Mouse (Mus musculus): ENCODE measurements around the gene Olfr295. TPM values are rescaled to one million over a fixed set of nuclear protein-coding genes. Genes with fewer than 3 reads are reported as not detected.

Olfr295 gene
- not detected in 2 replicates for polyA plus RNA-seq (2012; rRNA removed; ENCODE audit: low replicate concordance)

DNA sequence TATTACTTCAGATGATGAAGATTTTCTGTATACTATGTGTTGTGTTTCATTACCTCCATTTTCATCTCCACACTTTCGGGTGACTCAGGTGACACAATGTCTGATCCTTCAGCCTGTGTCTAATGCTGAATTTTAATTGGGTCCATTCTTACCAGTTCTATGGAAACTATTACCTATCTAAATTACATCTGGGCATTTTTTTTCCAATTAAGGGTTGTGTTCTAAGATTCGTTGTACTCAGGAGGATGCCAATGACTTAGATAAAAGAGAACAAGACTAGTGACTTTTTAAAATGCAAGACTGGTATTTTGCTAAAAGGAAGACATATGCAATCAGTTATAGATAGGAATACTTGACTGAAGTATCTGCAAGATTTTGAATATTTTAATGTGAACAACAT is at the start of gene Olfr295:
TSS of gene Olfr295 (plus strand) at position 301 of the 400 bp plus-strand sequence.

DNA sequence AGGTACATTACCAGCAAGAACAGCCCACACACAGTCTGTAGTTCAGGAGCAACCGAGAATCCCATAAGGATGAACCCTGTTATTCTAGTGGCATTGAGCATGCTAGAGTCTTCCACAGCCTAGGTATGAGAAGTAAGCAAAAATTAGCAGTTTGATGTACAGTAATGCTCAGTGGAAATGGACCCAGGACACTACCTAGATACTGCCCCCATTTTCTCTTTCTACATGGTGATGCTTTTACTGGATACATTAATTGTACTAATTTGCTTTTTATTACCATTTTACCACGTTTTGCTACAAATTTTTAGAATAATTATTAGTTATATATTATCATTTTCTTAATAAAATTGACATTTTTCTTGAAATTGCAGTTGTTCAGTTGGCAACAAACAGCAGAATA is 32.9 kb downstream of the Olfr295 start, which contains the start of gene Olfr294:
TSS of gene Olfr294 (minus strand) at position 101 of the 400 bp plus-strand sequence.

Other genes with a start within 250 kb of the Olfr295 start
- not detected in 2 replicates for gene Olfr307, start 246.3 kb upstream of the Olfr295 start, polyA plus RNA-seq (2012; rRNA removed; ENCODE audit: low replicate concordance)
- gene Olfr305, start 216.9 kb upstream of the Olfr295 start, polyA plus RNA-seq (2012; rRNA removed; ENCODE audit: low replicate concordance), result not detected in 2 replicates
- not detected in 2 replicates for gene Olfr304, start 197.2 kb upstream of the Olfr295 start, polyA plus RNA-seq (2012; rRNA removed; ENCODE audit: low replicate concordance)
- not detected in 2 replicates for gene Olfr303, start 186.1 kb upstream of the Olfr295 start, polyA plus RNA-seq (2012; rRNA removed; ENCODE audit: low replicate concordance)
- gene Olfr301, start 180.0 kb upstream of the Olfr295 start, polyA plus RNA-seq (2012; rRNA removed; ENCODE audit: low replicate concordance), result not detected in 2 replicates
- gene Olfr299, start 123.9 kb upstream of the Olfr295 start, polyA plus RNA-seq (2012; rRNA removed; ENCODE audit: low replicate concordance), result not detected in 2 replicates
- not detected in 2 replicates for gene Olfr298, start 91.4 kb upstream of the Olfr295 start, polyA plus RNA-seq (2012; rRNA removed; ENCODE audit: low replicate concordance)
- not detected in 2 replicates for gene Olfr297, start 63.9 kb upstream of the Olfr295 start, polyA plus RNA-seq (2012; rRNA removed; ENCODE audit: low replicate concordance)
- gene Olfr294, start 32.8 kb downstream of the Olfr295 start, polyA plus RNA-seq (2012; rRNA removed; ENCODE audit: low replicate concordance), result not detected in 2 replicates
- gene Olfr293, start 65.2 kb downstream of the Olfr295 start, polyA plus RNA-seq (2012; rRNA removed; ENCODE audit: low replicate concordance), result not detected in 2 replicates
- gene Olfr292, start 104.5 kb downstream of the Olfr295 start, polyA plus RNA-seq (2012; rRNA removed; ENCODE audit: low replicate concordance), result not detected in 2 replicates
- gene Folh1, start 192.1 kb downstream of the Olfr295 start, polyA plus RNA-seq (2012; rRNA removed; ENCODE audit: low replicate concordance), result not detected in 2 replicates
- not detected in 2 replicates for gene Vmn2r77, start 211.2 kb downstream of the Olfr295 start, polyA plus RNA-seq (2012; rRNA removed; ENCODE audit: low replicate concordance)